In the genomic region with DNA sequence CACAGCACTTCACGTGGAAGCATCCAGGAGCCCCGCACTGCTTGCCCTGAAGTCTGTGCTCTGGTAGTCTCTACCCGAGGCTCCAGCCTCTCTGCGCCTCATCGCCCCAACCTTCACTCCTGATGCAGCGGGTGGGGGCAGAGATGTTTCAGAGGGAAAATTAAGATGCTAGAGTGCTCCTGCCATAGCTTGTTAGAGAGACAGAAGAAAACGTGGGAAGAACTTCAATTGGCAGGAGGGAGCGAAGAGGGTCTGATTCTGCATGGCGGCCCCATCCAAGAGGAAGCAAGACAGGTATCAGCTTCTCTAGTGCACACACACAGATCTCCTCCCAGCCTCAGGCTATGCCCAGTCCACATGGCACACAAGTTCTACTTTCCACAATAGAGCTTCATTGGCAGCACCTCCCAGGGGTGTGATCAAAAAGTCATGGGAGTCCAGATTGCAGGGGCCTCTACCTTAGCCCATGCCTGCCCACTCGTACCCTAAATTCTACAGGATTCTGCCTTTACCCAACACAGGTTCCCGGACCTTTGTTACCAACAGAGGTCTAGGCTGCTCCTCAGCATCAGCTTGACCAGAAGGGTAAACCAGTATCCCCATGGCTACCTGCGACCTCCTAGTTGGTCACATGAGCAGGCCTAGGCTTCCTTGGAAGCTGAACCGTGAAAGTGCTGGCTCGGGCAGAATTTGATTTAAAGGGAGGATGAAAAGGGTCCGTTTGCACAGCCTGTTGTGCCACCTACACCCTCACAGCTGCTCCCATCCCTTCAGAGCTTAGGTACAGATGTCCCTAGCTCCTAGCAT, we compare ENCODE assay signal across 15 mouse cellular contexts. TPM values are rescaled to one million over a fixed set of nuclear protein-coding genes. Genes with fewer than 3 reads are reported as not detected.
DNase-seq lines count a peak whose midpoint lies in the region; ATAC-seq and TF ChIP-seq lines count a peak whose summit lies in the region.
"Had no signal": no experiment of that assay in that cellular context is flagged by ENCODE, and none has a peak within 500 bp of the region (broad histone marks: within the 10 kb centered on the region; RNA-seq: fewer than 3 reads in every experiment).

No protein-coding gene starts in this region.

- peak overlapping the region; percentile 98 for H3K9ac ChIP-seq in forebrain, embryonic 13.5 days
- H3K9ac ChIP-seq in hindbrain, postnatal 0 days (replicated peaks; ENCODE audit: low read length) = no peak overlapping the region
- H3K9ac ChIP-seq in midbrain, embryonic 15.5 days = peak overlapping the region; percentile 35; the same call in 1 of the 2 replicates
- H3K9ac ChIP-seq in liver, embryonic 11.5 days (ENCODE audit: low read depth, low read length) = no peak overlapping the region
- H3K9ac ChIP-seq: embryonic facial prominence, embryonic 13.5 days; limb, embryonic 12.5 days; lung, embryonic 15.5 days had no signal

- peaks cover 11% of the 10 kb centered on the region; the same call in 1 of the 2 replicates for H3K36me3 ChIP-seq in forebrain, embryonic 13.5 days (ENCODE audit: poor library complexity, severe bottlenecking)
- H3K36me3 ChIP-seq in hindbrain, postnatal 0 days (ENCODE audit: insufficient read depth, low read length) = no peaks in the 10 kb centered on the region
- no peaks in the 10 kb centered on the region for H3K36me3 ChIP-seq in midbrain, embryonic 15.5 days (replicated peaks)
- H3K36me3 ChIP-seq in liver, embryonic 11.5 days (ENCODE audit: control insufficient read depth, insufficient read depth, low read length) = no peaks in the 10 kb centered on the region
- H3K36me3 ChIP-seq: embryonic facial prominence, embryonic 13.5 days; limb, embryonic 12.5 days; lung, embryonic 15.5 days had no signal

- no peak for ATAC-seq in forebrain, embryonic 13.5 days
- ATAC-seq in hindbrain, postnatal 0 days = no peak
- ATAC-seq in midbrain, embryonic 15.5 days (replicated peaks) = no peak
- ATAC-seq in liver, embryonic 11.5 days (replicated peaks; ENCODE audit: low FRiP score) = no peak

- DNase-seq in cerebellum, postnatal 14 days = peak; percentile 30 to 38
- peak; percentile 32 for DNase-seq in hindbrain, postnatal 0 days (ENCODE audit: low spot score)
- DNase-seq in kidney, postnatal 25 days = no peak
- DNase-seq in urinary bladder, postnatal 4 days (ENCODE audit: low spot score in 2 of 2) = no peak
- DNase-seq in liver, embryonic 11.5 days (ENCODE audit: low spot score) = no peak
- no peak for DNase-seq in thymus, adult 18-20 months
- DNase-seq: thymus, adult 2 months had no signal

- H3K4me1 ChIP-seq in forebrain, embryonic 13.5 days = peaks cover 39% of the 10 kb centered on the region
- H3K4me1 ChIP-seq in hindbrain, postnatal 0 days (ENCODE audit: insufficient read depth, low read length) = no peaks in the 10 kb centered on the region
- peaks cover 38% of the 10 kb centered on the region for H3K4me1 ChIP-seq in midbrain, embryonic 15.5 days
- peaks cover 10% of the 10 kb centered on the region for H3K4me1 ChIP-seq in liver, embryonic 11.5 days (replicated peaks; ENCODE audit: control insufficient read depth, insufficient read depth, low read length)

- TF ChIP-seq CTCF in hindbrain, postnatal 0 days (IDR thresholded peaks at IDR 0.05; ENCODE audit: low read depth) = no peak

- peak overlapping the region; percentile 77; the same call in 1 of the 2 replicates for H3K4me2 ChIP-seq in forebrain, embryonic 13.5 days
- no peak overlapping the region for H3K4me2 ChIP-seq in hindbrain, postnatal 0 days (ENCODE audit: low read depth, low read length)
- peak overlapping the region; percentile 56 for H3K4me2 ChIP-seq in midbrain, embryonic 15.5 days
- H3K4me2 ChIP-seq in liver, embryonic 11.5 days = no peak overlapping the region
- H3K4me2 ChIP-seq: embryonic facial prominence, embryonic 13.5 days; limb, embryonic 12.5 days; lung, embryonic 15.5 days had no signal

- WGBS in forebrain, embryonic 13.5 days = 68% methylated on average over 15 of the region's 15 CpGs
- WGBS in hindbrain, postnatal 0 days = 50% methylated on average over 15 of the region's 15 CpGs
- 48% methylated on average over 15 of the region's 15 CpGs for WGBS in midbrain, embryonic 15.5 days
- 70% methylated on average over 15 of the region's 15 CpGs for WGBS in liver, embryonic 11.5 days

- no peak overlapping the region for H3K4me3 ChIP-seq in forebrain, embryonic 13.5 days
- no peak overlapping the region for H3K4me3 ChIP-seq in hindbrain, postnatal 0 days (ENCODE audit: low read length)
- no peak overlapping the region for H3K4me3 ChIP-seq in midbrain, embryonic 15.5 days
- H3K4me3 ChIP-seq in liver, embryonic 11.5 days (ENCODE audit: low read depth, low read length) = no peak overlapping the region
- H3K4me3 ChIP-seq: embryonic facial prominence, embryonic 13.5 days; limb, embryonic 12.5 days; lung, embryonic 15.5 days had no signal

- peak overlapping the region; percentile 65 for H3K27ac ChIP-seq in forebrain, embryonic 13.5 days
- peak overlapping the region; percentile 98 for H3K27ac ChIP-seq in hindbrain, postnatal 0 days
- peak overlapping the region; percentile 98 for H3K27ac ChIP-seq in midbrain, embryonic 15.5 days
- H3K27ac ChIP-seq in liver, embryonic 11.5 days (ENCODE audit: low read depth, low read length) = no peak overlapping the region
- H3K27ac ChIP-seq: embryonic facial prominence, embryonic 13.5 days; kidney, postnatal 0 days; limb, embryonic 12.5 days; lung, embryonic 15.5 days had no signal

- H3K9me3 ChIP-seq in forebrain, embryonic 13.5 days (replicated peaks) = no peaks in the 10 kb centered on the region
- H3K9me3 ChIP-seq in hindbrain, postnatal 0 days (ENCODE audit: low read length) = no peaks in the 10 kb centered on the region
- H3K9me3 ChIP-seq in midbrain, embryonic 15.5 days = no peaks in the 10 kb centered on the region
- H3K9me3 ChIP-seq in liver, embryonic 11.5 days (ENCODE audit: control insufficient read depth, low read length) = no peaks in the 10 kb centered on the region
- H3K9me3 ChIP-seq: embryonic facial prominence, embryonic 13.5 days; limb, embryonic 12.5 days; lung, embryonic 15.5 days had no signal

- peaks cover 4% of the 10 kb centered on the region; the same call in 1 of the 2 replicates for H3K27me3 ChIP-seq in forebrain, embryonic 13.5 days
- H3K27me3 ChIP-seq in hindbrain, postnatal 0 days (ENCODE audit: insufficient read depth, low read length) = no peaks in the 10 kb centered on the region
- H3K27me3 ChIP-seq in midbrain, embryonic 15.5 days (replicated peaks) = no peaks in the 10 kb centered on the region
- H3K27me3 ChIP-seq in liver, embryonic 11.5 days (replicated peaks; ENCODE audit: control insufficient read depth, insufficient read depth, low read length) = peaks cover 58% of the 10 kb centered on the region

RNA-seq across cellular contexts. Expression of gene Ythdf1, which starts 23.7 kb away (rescaled TPM):
- 25.3 and 33.1 TPM in 2 replicates for polyA plus RNA-seq in forebrain, embryonic 13.5 days (2015; fragmentation: Nextera tagmentation; extraction: Ambion mirVana)
- 32.9 and 51.8 TPM in 2 replicates for total RNA-seq in hindbrain, postnatal 0 days (2014; rRNA removed)
- polyA plus RNA-seq in hindbrain, postnatal 0 days (2015; fragmentation: Nextera tagmentation; extraction: Ambion mirVana) = 49.8 and 52.9 TPM in 2 replicates
- 52.0 and 52.2 TPM in 2 replicates for polyA plus RNA-seq in midbrain, embryonic 15.5 days (2015; fragmentation: Nextera tagmentation; extraction: Ambion mirVana)
- 59.2 and 64.8 TPM in 2 replicates for polyA plus RNA-seq in liver, embryonic 11.5 days (2014; fragmentation: Nextera tagmentation; extraction: Ambion mirVana)

RNA-seq across cellular contexts. Expression of gene Birc7, which starts 31.8 kb away (rescaled TPM):
- 0.14 and 0.25 TPM in 2 replicates for polyA plus RNA-seq in forebrain, embryonic 13.5 days (2015; fragmentation: Nextera tagmentation; extraction: Ambion mirVana)
- 0.29 TPM in 1 of 2 replicates, not detected in the other for total RNA-seq in hindbrain, postnatal 0 days (2014; rRNA removed)
- polyA plus RNA-seq in hindbrain, postnatal 0 days (2015; fragmentation: Nextera tagmentation; extraction: Ambion mirVana) = 0.40 TPM in 2 replicates
- 0.10 and 0.31 TPM in 2 replicates for polyA plus RNA-seq in midbrain, embryonic 15.5 days (2015; fragmentation: Nextera tagmentation; extraction: Ambion mirVana)
- not detected in 2 replicates for polyA plus RNA-seq in liver, embryonic 11.5 days (2014; fragmentation: Nextera tagmentation; extraction: Ambion mirVana)
- total RNA-seq: gastrocnemius, adult 8-10 months; heart, postnatal 25 days had no signal
- polyA plus RNA-seq: embryonic facial prominence, embryonic 13.5 days; kidney, postnatal 0 days; limb, embryonic 12.5 days had no signal

RNA-seq across cellular contexts. Expression of gene Nkain4, which starts 57.5 kb away (rescaled TPM):
- 53.3 and 53.8 TPM in 2 replicates for polyA plus RNA-seq in forebrain, embryonic 13.5 days (2015; fragmentation: Nextera tagmentation; extraction: Ambion mirVana)
- total RNA-seq in hindbrain, postnatal 0 days (2014; rRNA removed) = 56.6 and 76.0 TPM in 2 replicates
- 118 and 133 TPM in 2 replicates for polyA plus RNA-seq in hindbrain, postnatal 0 days (2015; fragmentation: Nextera tagmentation; extraction: Ambion mirVana)
- polyA plus RNA-seq in midbrain, embryonic 15.5 days (2015; fragmentation: Nextera tagmentation; extraction: Ambion mirVana) = 77.0 and 94.1 TPM in 2 replicates
- 5.3 and 6.8 TPM in 2 replicates for polyA plus RNA-seq in liver, embryonic 11.5 days (2014; fragmentation: Nextera tagmentation; extraction: Ambion mirVana)

Comparison
In these comparisons a context has a peak if more than half of its experiments do, and no peak if none do; other contexts are left out.
1. DNase-seq: peak in cerebellum, postnatal 14 days (2 of 2) and hindbrain, postnatal 0 days (single experiment); none in kidney, postnatal 25 days (0 of 2), urinary bladder, postnatal 4 days (0 of 2), liver, embryonic 11.5 days (single experiment) and thymus, adult 18-20 months (0 of 2).
2. H3K4me2 ChIP-seq: peak in forebrain, embryonic 13.5 days (single experiment) and midbrain, embryonic 15.5 days (single experiment); none in hindbrain, postnatal 0 days (single experiment) and liver, embryonic 11.5 days (single experiment).
3. H3K9ac ChIP-seq: peak in forebrain, embryonic 13.5 days (single experiment) and midbrain, embryonic 15.5 days (single experiment); none in hindbrain, postnatal 0 days (single experiment) and liver, embryonic 11.5 days (single experiment).